Mouse (Mus musculus): ENCODE measurements around the gene Defb10.
"Not testable (repeated sequence)": the region's sequence is repeated elsewhere in the genome, so short reads cannot be mapped to it uniquely, and the experiment has no call there.

Defb10 gene

DNA sequence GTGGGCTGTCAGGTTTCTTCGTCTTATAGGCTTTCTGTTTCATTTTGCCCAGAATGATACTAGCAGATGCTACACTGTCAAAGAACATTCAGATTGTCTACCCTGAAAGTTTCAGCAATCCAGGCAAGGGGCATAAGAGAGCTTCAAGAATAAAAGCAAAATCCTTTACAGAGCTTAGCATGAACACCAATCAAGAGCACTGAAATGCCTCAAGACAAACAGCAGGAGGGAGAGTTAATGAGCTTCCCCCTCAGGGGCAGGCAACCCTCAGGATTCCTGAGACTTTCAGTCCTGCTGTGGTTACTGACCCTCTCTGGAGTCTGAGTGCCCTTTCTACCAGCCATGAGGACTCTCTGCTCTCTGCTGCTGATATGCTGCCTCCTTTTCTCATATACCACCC lies at the start of gene Defb10:
Gene Defb10 (plus strand): TSS at position 316 of the 400 bp plus-strand sequence.
- DNase-seq (ENCODE audit: low spot score in 2 of 2): not testable (repeated sequence)

DNA sequence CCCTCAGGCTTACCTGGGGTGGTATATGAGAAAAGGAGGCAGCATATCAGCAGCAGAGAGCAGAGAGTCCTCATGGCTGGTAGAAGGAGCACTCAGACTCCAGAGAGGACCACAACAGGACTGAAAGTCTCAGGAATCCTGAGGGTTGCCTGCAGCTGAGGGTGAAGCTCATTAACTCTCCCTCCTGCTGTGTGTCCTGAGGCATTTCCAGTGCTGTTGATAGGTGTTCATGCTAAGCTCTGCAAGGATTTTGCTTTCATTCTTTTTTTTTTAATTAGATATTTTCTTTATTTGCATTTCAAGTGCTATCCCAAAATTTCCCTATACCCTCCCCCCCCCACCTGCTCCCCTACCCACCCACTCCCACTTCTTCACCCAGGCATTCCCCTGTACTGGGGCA lies 26.6 kb downstream of the Defb10 start, which contains the start of gene Defb9:
Gene Defb9 (minus strand): TSS at position 101 of the 400 bp plus-strand sequence.
- not testable (repeated sequence) for DNase-seq (ENCODE audit: low spot score in 2 of 2)

DNA sequence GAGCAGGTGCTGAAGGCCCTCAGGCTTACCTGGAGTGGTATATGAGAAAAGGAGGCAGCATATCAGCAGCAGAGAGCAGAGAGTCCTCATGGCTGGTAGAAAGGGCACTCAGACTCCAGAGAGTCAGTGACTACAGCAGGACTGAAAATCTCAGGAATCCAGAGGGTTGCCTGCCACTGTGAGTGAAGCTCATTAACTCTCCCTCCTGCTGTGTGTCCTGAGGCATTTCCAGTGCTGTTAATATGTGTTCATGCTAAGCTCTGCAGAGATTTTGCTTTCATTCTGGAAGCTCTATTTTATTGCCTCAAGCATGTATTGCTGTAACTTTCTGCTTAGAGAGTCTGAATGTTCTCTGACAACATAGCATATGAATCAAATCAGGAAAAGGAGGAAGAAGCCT lies 47.6 kb downstream of the Defb10 start, which contains the start of gene Defb11:
Gene Defb11 (minus strand): TSS at position 123 of the 400 bp plus-strand sequence.
- DNase-seq (ENCODE audit: low spot score in 2 of 2): not testable (repeated sequence)

All from frontal cortex, postnatal 10 days (tissue).